Mouse (Mus musculus) forebrain, embryonic 10.5 days (tissue): ENCODE results near the gene Tpsg1. TPM values are rescaled to one million over a fixed set of nuclear protein-coding genes. Genes with fewer than 3 reads are reported as not detected.

Experiments
- DNase-seq: peaks from one replicate; pipeline ENCODE4 v3.0.0-alpha.2; 2017; ENCODE audit warnings: low spot score; ENCODE audit errors: extremely low spot score
- H3K27ac ChIP-seq: fragments of 300-500 bp; sonication (generic); 2 replicates; pipeline ENCODE4 v1.5.1; 2016; ENCODE audit warnings: mild to moderate bottlenecking
- H3K27me3 ChIP-seq: fragments of 300-500 bp; sonication (generic); 2 replicates; pipeline ENCODE4 v1.6.1; 2016; ENCODE audit warnings: mild to moderate bottlenecking; ENCODE audit not compliant: poor library complexity, severe bottlenecking
- H3K36me3 ChIP-seq: fragments of 300-500 bp; sonication (generic); replicated peaks from 2 replicates; pipeline ENCODE4 v1.6.1; 2016; ENCODE audit warnings: mild to moderate bottlenecking, moderate library complexity
- H3K4me1 ChIP-seq: fragments of 300-500 bp; sonication (generic); 2 replicates; pipeline ENCODE4 v1.6.1; 2016
- H3K4me3 ChIP-seq: fragments of 300-500 bp; sonication (generic); 2 replicates; pipeline ENCODE4 v1.5.1; 2016; ENCODE audit warnings: mild to moderate bottlenecking, moderate library complexity
- H3K9me3 ChIP-seq: fragments of 300-500 bp; sonication (generic); 2 replicates; pipeline ENCODE4 v1.6.1; 2016; ENCODE audit warnings: mild to moderate bottlenecking, moderate library complexity
- whole genome bisulfite sequencing: fragments of 180-500 bp; shearing (Covaris S2); methylation state at CpG from one replicate; pipeline ENCODE4 v1.1.7; 2016; 5-methylcytosine and 5-hydroxymethylcytosine counted together
- polyA plus RNA-seq: library from polyadenylated mRNA; unstranded; fragments of >200 nt; fragmentation: Nextera tagmentation; extraction: Ambion mirVana; gene quantifications from 2 replicates; pipeline ENCODE4 v1.2.1, GENCODE M21; 2016

The Tpsg1 gene
- not detected in 2 replicates for polyA plus RNA-seq

- Histone ChIP-seq H3K27me3 (no peaks in the 10 kb centered on the region), H3K4me3 (no peak within 1 kb of the TSS), H3K9me3 (no peaks in the 10 kb centered on the region), H3K27ac (no peak within 1 kb of the TSS), H3K36me3 (no peaks in the 10 kb centered on the region), H3K4me1 (peaks cover 4% of the 10 kb centered on the region; the same call in 1 of the 2 replicates)
- no peak for DNase-seq
- 85% methylated on average over 3 of the region's 3 CpGs for WGBS
Observed at GRCm38 (mm10) chr17:25368973-25369372, at the start of gene Tpsg1. Gene Tpsg1 (plus strand): TSS chr17:25369273.

GRCm38 (mm10) chr17:25320819-25321218, 48.3 kb upstream of the Tpsg1 start:
- H3K9me3 ChIP-seq, result no peaks in the 10 kb centered on the region
- H3K27me3 ChIP-seq, result no peaks in the 10 kb centered on the region
- no peak overlapping the region for H3K27ac ChIP-seq
- 92% methylated on average over 8 of the region's 8 CpGs for WGBS
- no peak for DNase-seq
- no peaks in the 10 kb centered on the region for H3K4me1 ChIP-seq
- H3K4me3 ChIP-seq, result no peak overlapping the region
- H3K36me3 ChIP-seq, result no peaks in the 10 kb centered on the region

GRCm38 (mm10) chr17:25322930-25323329, 46.1 kb upstream of the Tpsg1 start:
- no peaks in the 10 kb centered on the region for H3K9me3 ChIP-seq
- no peak overlapping the region for H3K27ac ChIP-seq
- no peaks in the 10 kb centered on the region for H3K4me1 ChIP-seq
- H3K27me3 ChIP-seq, result no peaks in the 10 kb centered on the region
- WGBS, result 34% methylated on average over 2 of the region's 2 CpGs
- no peak for DNase-seq
- no peak overlapping the region for H3K4me3 ChIP-seq
- no peaks in the 10 kb centered on the region for H3K36me3 ChIP-seq

GRCm38 (mm10) chr17:25332321-25332720, 36.8 kb upstream of the Tpsg1 start:
- no peak for DNase-seq
- H3K36me3 ChIP-seq, result no peaks in the 10 kb centered on the region
- no peak overlapping the region for H3K27ac ChIP-seq
- peaks cover 15% of the 10 kb centered on the region for H3K27me3 ChIP-seq
- H3K4me1 ChIP-seq, result no peaks in the 10 kb centered on the region
- WGBS, result 83% methylated on average over 9 of the region's 9 CpGs
- no peaks in the 10 kb centered on the region for H3K9me3 ChIP-seq
- H3K4me3 ChIP-seq, result no peak overlapping the region

GRCm38 (mm10) chr17:25333943-25334342, 35.1 kb upstream of the Tpsg1 start:
- DNase-seq, result peak; percentile 76
- Histone ChIP-seq H3K4me1 (no peaks in the 10 kb centered on the region), H3K4me3 (no peak overlapping the region), H3K36me3 (no peaks in the 10 kb centered on the region), H3K27me3 (peaks cover 15% of the 10 kb centered on the region), H3K9me3 (no peaks in the 10 kb centered on the region), H3K27ac (no peak overlapping the region)
- 1% methylated on average over 8 of the region's 8 CpGs for WGBS

GRCm38 (mm10) chr17:25338218-25338617, 30.9 kb upstream of the Tpsg1 start:
- H3K27me3 ChIP-seq, result peaks cover 13% of the 10 kb centered on the region
- 83% methylated on average over 4 of the region's 4 CpGs for WGBS
- H3K27ac ChIP-seq, result no peak overlapping the region
- H3K4me1 ChIP-seq, result no peaks in the 10 kb centered on the region
- H3K9me3 ChIP-seq, result no peaks in the 10 kb centered on the region
- no peak overlapping the region for H3K4me3 ChIP-seq
- H3K36me3 ChIP-seq, result no peaks in the 10 kb centered on the region
- DNase-seq, result no peak

- 89% methylated on average over 6 of the region's 6 CpGs for WGBS
- no peak for DNase-seq
- H3K4me3 ChIP-seq, result no peak overlapping the region
Observed at GRCm38 (mm10) chr17:25340003-25340402, 29.1 kb upstream of the Tpsg1 start.

GRCm38 (mm10) chr17:25341490-25341889, 27.6 kb upstream of the Tpsg1 start:
- no peak for DNase-seq
- Histone ChIP-seq H3K4me1 (no peaks in the 10 kb centered on the region), H3K27ac (no peak overlapping the region), H3K9me3 (no peaks in the 10 kb centered on the region), H3K27me3 (no peaks in the 10 kb centered on the region), H3K36me3 (no peaks in the 10 kb centered on the region), H3K4me3 (no peak overlapping the region)
- WGBS, result 66% methylated on average over 3 of the region's 3 CpGs

More at GRCm38 (mm10) chr17:25340003-25340402, 29.1 kb upstream of the Tpsg1 start:
- Histone ChIP-seq H3K27me3 (no peaks in the 10 kb centered on the region), H3K36me3 (no peaks in the 10 kb centered on the region), H3K27ac (no peak overlapping the region), H3K9me3 (no peaks in the 10 kb centered on the region), H3K4me1 (no peaks in the 10 kb centered on the region)

- no peak within 1 kb of the TSS for H3K4me3 ChIP-seq
- no peak for DNase-seq
- no peaks in the 10 kb centered on the region for H3K9me3 ChIP-seq
- WGBS, result 95% methylated on average over 4 of the region's 4 CpGs
- H3K27me3 ChIP-seq, result no peaks in the 10 kb centered on the region
- no peaks in the 10 kb centered on the region for H3K36me3 ChIP-seq
- H3K4me1 ChIP-seq, result no peaks in the 10 kb centered on the region
- no peak within 1 kb of the TSS for H3K27ac ChIP-seq
Observed at GRCm38 (mm10) chr17:25345462-25345861, 23.6 kb upstream of the Tpsg1 start, which contains the start of gene Tpsab1. Gene Tpsab1 (minus strand): TSS chr17:25345562.

- no peak overlapping the region for H3K4me3 ChIP-seq
- no peaks in the 10 kb centered on the region for H3K9me3 ChIP-seq
- H3K4me1 ChIP-seq, result no peaks in the 10 kb centered on the region
- no peaks in the 10 kb centered on the region for H3K36me3 ChIP-seq
- no peaks in the 10 kb centered on the region for H3K27me3 ChIP-seq
- WGBS, result 71% methylated on average over 2 of the region's 2 CpGs
- no peak overlapping the region for H3K27ac ChIP-seq
- no peak for DNase-seq
Observed at GRCm38 (mm10) chr17:25361291-25361690, 7.8 kb upstream of the Tpsg1 start.

- Histone ChIP-seq H3K4me3 (no peak overlapping the region), H3K36me3 (no peaks in the 10 kb centered on the region), H3K27ac (no peak overlapping the region), H3K9me3 (no peaks in the 10 kb centered on the region), H3K4me1 (no peaks in the 10 kb centered on the region), H3K27me3 (no peaks in the 10 kb centered on the region)
- WGBS, result 17% methylated on average over 1 of the region's 1 CpGs
- no peak for DNase-seq
Observed at GRCm38 (mm10) chr17:25363726-25364125, 5.3 kb upstream of the Tpsg1 start.

- DNase-seq, result no peak
- WGBS, result 78% methylated on average over 2 of the region's 2 CpGs
- Histone ChIP-seq H3K9me3 (no peaks in the 10 kb centered on the region), H3K27ac (no peak within 1 kb of the TSS), H3K4me3 (no peak within 1 kb of the TSS), H3K4me1 (no peaks in the 10 kb centered on the region), H3K36me3 (no peaks in the 10 kb centered on the region), H3K27me3 (no peaks in the 10 kb centered on the region)
Observed at GRCm38 (mm10) chr17:25366005-25366404, 3.1 kb upstream of the Tpsg1 start, which contains the start of gene Tpsb2. Gene Tpsb2 (plus strand): TSS chr17:25366305.

- H3K27me3 ChIP-seq, result no peaks in the 10 kb centered on the region
- H3K4me3 ChIP-seq, result no peak overlapping the region
- no peaks in the 10 kb centered on the region; the same call in 1 of the 2 replicates for H3K36me3 ChIP-seq
- 83% methylated on average over 8 of the region's 8 CpGs for WGBS
- no peaks in the 10 kb centered on the region for H3K9me3 ChIP-seq
- H3K4me1 ChIP-seq, result peaks cover 5% of the 10 kb centered on the region; the same call in 1 of the 2 replicates
- DNase-seq, result no peak
- H3K27ac ChIP-seq, result no peak overlapping the region
Observed at GRCm38 (mm10) chr17:25372491-25372890, 3.4 kb downstream of the Tpsg1 start.

GRCm38 (mm10) chr17:25374011-25374410, 4.9 kb downstream of the Tpsg1 start:
- Histone ChIP-seq H3K4me3 (no peak overlapping the region), H3K9me3 (no peaks in the 10 kb centered on the region), H3K27me3 (no peaks in the 10 kb centered on the region), H3K4me1 (peaks cover 7% of the 10 kb centered on the region), H3K27ac (no peak overlapping the region), H3K36me3 (no peaks in the 10 kb centered on the region; the same call in 1 of the 2 replicates)
- peak; percentile 31 for DNase-seq
- 50% methylated on average over 9 of the region's 9 CpGs for WGBS
